Mouse (Mus musculus): ENCODE results near the gene Kdm3a.
A peak's percentile ranks its signal among the peaks of the same experiment; 100 is the strongest.

DNA sequence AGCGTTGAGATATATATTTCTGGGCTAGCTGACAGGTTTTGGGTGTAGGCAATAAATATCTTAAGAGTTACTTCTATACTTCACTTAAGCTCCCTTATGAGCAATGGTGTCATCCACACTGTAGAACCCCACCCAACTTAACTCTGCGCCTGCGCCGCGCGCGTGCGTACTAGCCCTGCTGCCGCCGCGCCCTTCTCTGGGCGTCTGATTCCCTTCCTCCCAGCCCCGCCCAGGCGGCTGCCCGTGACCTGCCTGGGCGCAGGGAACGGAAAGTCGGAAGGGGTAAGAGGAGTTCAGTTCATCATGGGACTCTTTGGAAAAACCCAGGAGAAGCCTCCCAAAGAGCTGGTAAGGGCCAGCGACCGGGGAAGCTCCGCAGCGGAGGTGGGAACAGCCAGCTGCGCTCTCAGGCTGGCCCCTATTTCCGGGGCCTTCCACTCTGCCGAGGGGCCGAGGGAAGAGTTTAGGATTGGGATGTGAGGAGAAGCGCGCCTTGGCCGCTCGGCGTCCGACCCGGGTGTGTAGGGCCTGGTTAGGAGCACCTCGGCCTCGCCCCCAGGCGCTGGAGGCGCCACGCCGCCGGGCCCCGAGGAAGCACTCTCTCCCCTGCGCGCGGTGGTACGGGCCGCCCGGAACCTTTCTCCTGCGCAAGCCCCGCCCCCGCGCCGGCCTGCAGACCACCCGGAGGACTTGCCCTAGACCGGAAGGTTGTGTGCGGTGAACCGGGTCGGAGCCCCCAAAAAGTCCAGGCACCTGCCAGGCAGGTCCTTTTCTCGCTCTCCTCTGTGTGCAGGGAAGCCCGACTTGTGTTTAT, 88.9 kb downstream of the Kdm3a start, which contains the start of gene Chmp3:
- TF ChIP-seq CTCF (IDR thresholded peaks at IDR 0.05; ENCODE audit: extremely low read depth, insufficient read length, insufficient replicate concordance, low read depth, low read length) (no peak), POLR2A (IDR thresholded peaks at IDR 0.05; ENCODE audit: low read depth, low read length) (peak; percentile 74)
